Mouse (Mus musculus): ENCODE results near the gene Pla2g2e.
"Not testable (repeated sequence)": the region's sequence is repeated elsewhere in the genome, so short reads cannot be mapped to it uniquely, and the experiment has no call there.

Pla2g2e gene

GRCm38 (mm10) chr4:138882179-138882578 lies 4.4 kb downstream of the Pla2g2e start:
- DNase-seq (ENCODE audit: low read depth) = no peak

GRCm38 (mm10) chr4:138884261-138884660 lies 6.5 kb downstream of the Pla2g2e start:
- peak; percentile 70 for DNase-seq (ENCODE audit: low read depth)

- DNase-seq (ENCODE audit: low read depth) = no peak
Measured at GRCm38 (mm10) chr4:138889165-138889564, 11.4 kb downstream of the Pla2g2e start.

- no peak for DNase-seq (ENCODE audit: low read depth)
Measured at GRCm38 (mm10) chr4:138889635-138890034, 11.9 kb downstream of the Pla2g2e start.

- DNase-seq (ENCODE audit: low read depth) = no peak
Measured at GRCm38 (mm10) chr4:138892655-138893054, 14.9 kb downstream of the Pla2g2e start.

GRCm38 (mm10) chr4:138893789-138894188 lies 16.0 kb downstream of the Pla2g2e start:
- DNase-seq (ENCODE audit: low read depth) = not testable (repeated sequence)

- DNase-seq (ENCODE audit: low read depth) = no peak
Measured at GRCm38 (mm10) chr4:138899361-138899760, 21.6 kb downstream of the Pla2g2e start.

- no peak for DNase-seq (ENCODE audit: low read depth)
Measured at GRCm38 (mm10) chr4:138905624-138906337, 28.0 kb downstream of the Pla2g2e start.

- DNase-seq (ENCODE audit: low read depth) = no peak
Measured at GRCm38 (mm10) chr4:138913141-138913787, 35.5 kb downstream of the Pla2g2e start.

- peak; percentile 98 for DNase-seq (ENCODE audit: low read depth)
Measured at GRCm38 (mm10) chr4:138913797-138914196, 36.1 kb downstream of the Pla2g2e start, which contains the start of gene Otud3. Gene Otud3, minus strand, starts transcription at chr4:138913945.

- DNase-seq (ENCODE audit: low read depth) = peak; percentile 31
Measured at GRCm38 (mm10) chr4:138917282-138917681, 39.5 kb downstream of the Pla2g2e start.

GRCm38 (mm10) chr4:138921254-138922130 lies 43.8 kb downstream of the Pla2g2e start:
- DNase-seq (ENCODE audit: low read depth) = no peak

GRCm38 (mm10) chr4:138922131-138922459 lies 44.4 kb downstream of the Pla2g2e start:
- DNase-seq (ENCODE audit: low read depth) = peak; percentile 96

GRCm38 (mm10) chr4:138925561-138925960 lies 47.8 kb downstream of the Pla2g2e start:
- no peak for DNase-seq (ENCODE audit: low read depth)
